Mouse (Mus musculus) hindbrain, embryonic 16.5 days (tissue): Measurements from ENCODE around the gene Deaf1. TPM values are rescaled to one million over a fixed set of nuclear protein-coding genes. Genes with fewer than 3 reads are reported as not detected.

Experiments used
- ATAC-seq: fragments of 200-750 bp; cut with Nextera tagmentation; 2 replicates; pipeline ENCODE4 v1.8.0; 2017; ENCODE audit warnings: moderate TSS enrichment, moderate library complexity
- H3K27ac ChIP-seq: fragments of 300-500 bp; sonication (generic); 2 replicates; pipeline ENCODE4 v1.5.1; 2014; ENCODE audit warnings: low read depth, mild to moderate bottlenecking, control low read depth, low read length, moderate library complexity
- H3K27me3 ChIP-seq: fragments of 300-500 bp; sonication (generic); replicated peaks from 2 replicates; pipeline ENCODE4 v1.6.1; 2014; ENCODE audit warnings: low read length; ENCODE audit not compliant: control insufficient read depth, insufficient read depth
- H3K36me3 ChIP-seq: fragments of 300-500 bp; sonication (generic); 2 replicates; pipeline ENCODE4 v1.6.1; 2014; ENCODE audit warnings: mild to moderate bottlenecking, low read length, moderate library complexity, mixed read lengths; ENCODE audit not compliant: control insufficient read depth, insufficient read depth
- H3K4me1 ChIP-seq: fragments of 300-500 bp; sonication (generic); 2 replicates; pipeline ENCODE4 v1.6.1; 2014; ENCODE audit warnings: low read depth, low read length; ENCODE audit not compliant: control insufficient read depth, insufficient read depth
- H3K4me2 ChIP-seq: fragments of 300-500 bp; sonication (generic); 2 replicates; pipeline ENCODE4 v1.6.1; 2014; ENCODE audit warnings: mild to moderate bottlenecking, low read length, control low read depth, moderate library complexity
- H3K4me3 ChIP-seq: fragments of 300-500 bp; sonication (generic); 2 replicates; pipeline ENCODE4 v1.5.1; 2014; ENCODE audit warnings: mild to moderate bottlenecking, low read length, control low read depth, moderate library complexity
- H3K9ac ChIP-seq: fragments of 300-500 bp; sonication (generic); 2 replicates; pipeline ENCODE4 v1.6.1; 2014; ENCODE audit warnings: low read depth, mild to moderate bottlenecking, control low read depth, low read length, moderate library complexity
- H3K9me3 ChIP-seq: fragments of 300-500 bp; sonication (generic); 2 replicates; pipeline ENCODE4 v1.6.1; 2014; ENCODE audit warnings: mild to moderate bottlenecking, low read length, moderate library complexity; ENCODE audit not compliant: control insufficient read depth
- WGBS: fragments of 180-500 bp; shearing (Covaris S2); extraction: QIAGEN DNeasy Blood & Tissue Kit; methylation state at CpG from one replicate; pipeline ENCODE4 v1.1.7; 2014; 5-methylcytosine and 5-hydroxymethylcytosine counted together
- polyA plus RNA-seq: library from polyadenylated mRNA; unstranded; fragments of >200 nt; fragmentation: Nextera tagmentation; extraction: Ambion mirVana; gene quantifications from 2 replicates; pipeline ENCODE4 v1.2.1, GENCODE M21; 2015

Deaf1 gene
- polyA plus RNA-seq, result 202 and 206 TPM in 2 replicates

GRCm38 (mm10) chr7:141327469-141328372 lies at the start of gene Deaf1, which contains the start of gene Tmem80:
Gene Deaf1 (minus strand): TSS chr7:141327690.
Gene Tmem80 (plus strand): TSS chr7:141327739.
- H3K27me3 ChIP-seq, result no peaks in the 10 kb centered on the region
- H3K4me1 ChIP-seq, result peaks cover 24% of the 10 kb centered on the region
- H3K27ac ChIP-seq, result peak within 1 kb of the TSS; percentile 100
- peak; percentile 96 for ATAC-seq
- WGBS, result under 1% methylated on average over 104 of the region's 105 CpGs
- H3K36me3 ChIP-seq, result peaks cover 9% of the 10 kb centered on the region
- peak within 1 kb of the TSS; percentile 82 for H3K4me2 ChIP-seq
- no peaks in the 10 kb centered on the region for H3K9me3 ChIP-seq
- peak within 1 kb of the TSS; percentile 94 for H3K9ac ChIP-seq
- peak within 1 kb of the TSS; percentile 74 for H3K4me3 ChIP-seq

- no peak overlapping the region for H3K27ac ChIP-seq
- no peaks in the 10 kb centered on the region for H3K4me1 ChIP-seq
- H3K27me3 ChIP-seq, result no peaks in the 10 kb centered on the region
- no peaks in the 10 kb centered on the region for H3K9me3 ChIP-seq
- H3K4me2 ChIP-seq, result no peak overlapping the region
- no peak for ATAC-seq
- H3K9ac ChIP-seq, result no peak overlapping the region
- H3K36me3 ChIP-seq, result no peaks in the 10 kb centered on the region
- H3K4me3 ChIP-seq, result no peak overlapping the region
Observed at GRCm38 (mm10) chr7:141374399-141374798, 46.9 kb upstream of the Deaf1 start.

GRCm38 (mm10) chr7:141373611-141374010 lies 46.1 kb upstream of the Deaf1 start:
- Histone ChIP-seq H3K4me1 (no peaks in the 10 kb centered on the region), H3K9ac (no peak overlapping the region), H3K4me2 (no peak overlapping the region), H3K9me3 (no peaks in the 10 kb centered on the region), H3K27ac (no peak overlapping the region), H3K36me3 (no peaks in the 10 kb centered on the region), H3K27me3 (no peaks in the 10 kb centered on the region), H3K4me3 (no peak overlapping the region)
- ATAC-seq, result no peak
- 27% methylated on average over 6 of the region's 6 CpGs for WGBS

- Histone ChIP-seq H3K9ac (no peak overlapping the region), H3K27ac (no peak overlapping the region), H3K4me3 (no peak overlapping the region), H3K36me3 (no peaks in the 10 kb centered on the region), H3K27me3 (no peaks in the 10 kb centered on the region), H3K4me2 (no peak overlapping the region), H3K9me3 (no peaks in the 10 kb centered on the region), H3K4me1 (no peaks in the 10 kb centered on the region)
- no peak for ATAC-seq
- 80% methylated on average over 6 of the region's 6 CpGs for WGBS
Observed at GRCm38 (mm10) chr7:141371942-141372595, 44.6 kb upstream of the Deaf1 start.

- H3K4me2 ChIP-seq, result no peak overlapping the region
- no peak overlapping the region for H3K9ac ChIP-seq
- H3K4me3 ChIP-seq, result no peak overlapping the region
- WGBS, result 62% methylated on average over 5 of the region's 5 CpGs
- no peaks in the 10 kb centered on the region for H3K4me1 ChIP-seq
- H3K27me3 ChIP-seq, result no peaks in the 10 kb centered on the region; the same call in 1 of the 2 replicates
- H3K36me3 ChIP-seq, result no peaks in the 10 kb centered on the region
- ATAC-seq, result no peak
- no peaks in the 10 kb centered on the region for H3K9me3 ChIP-seq
- no peak overlapping the region for H3K27ac ChIP-seq
Observed at GRCm38 (mm10) chr7:141369918-141370317, 42.4 kb upstream of the Deaf1 start.

- Histone ChIP-seq H3K9ac (no peak overlapping the region), H3K9me3 (no peaks in the 10 kb centered on the region), H3K4me3 (no peak overlapping the region), H3K36me3 (no peaks in the 10 kb centered on the region), H3K27me3 (no peaks in the 10 kb centered on the region; the same call in 1 of the 2 replicates), H3K4me2 (no peak overlapping the region), H3K4me1 (no peaks in the 10 kb centered on the region), H3K27ac (no peak overlapping the region)
- ATAC-seq, result no peak
- 80% methylated on average over 4 of the region's 4 CpGs for WGBS
Observed at GRCm38 (mm10) chr7:141367358-141367757, 39.9 kb upstream of the Deaf1 start.

GRCm38 (mm10) chr7:141365049-141365445 lies 37.6 kb upstream of the Deaf1 start:
- 67% methylated on average over 3 of the region's 3 CpGs for WGBS

GRCm38 (mm10) chr7:141364349-141365048 lies 37.0 kb upstream of the Deaf1 start:
- ATAC-seq, result no peak
- H3K4me3 ChIP-seq, result no peak overlapping the region
- H3K27me3 ChIP-seq, result no peaks in the 10 kb centered on the region; the same call in none of the 2 replicates
- H3K36me3 ChIP-seq, result no peaks in the 10 kb centered on the region
- H3K4me2 ChIP-seq, result no peak overlapping the region
- H3K4me1 ChIP-seq, result no peaks in the 10 kb centered on the region; the same call in 1 of the 2 replicates
- WGBS, result 86% methylated on average over 5 of the region's 5 CpGs
- H3K9me3 ChIP-seq, result no peaks in the 10 kb centered on the region
- H3K27ac ChIP-seq, result no peak overlapping the region
- no peak overlapping the region for H3K9ac ChIP-seq

More at GRCm38 (mm10) chr7:141365049-141365445, 37.6 kb upstream of the Deaf1 start:
- H3K9me3 ChIP-seq, result no peaks in the 10 kb centered on the region
- no peak overlapping the region for H3K4me3 ChIP-seq
- no peak for ATAC-seq
- H3K9ac ChIP-seq, result no peak overlapping the region
- H3K36me3 ChIP-seq, result no peaks in the 10 kb centered on the region
- H3K27ac ChIP-seq, result no peak overlapping the region
- no peaks in the 10 kb centered on the region; the same call in 1 of the 2 replicates for H3K4me1 ChIP-seq
- no peaks in the 10 kb centered on the region; the same call in none of the 2 replicates for H3K27me3 ChIP-seq
- H3K4me2 ChIP-seq, result no peak overlapping the region
